Mouse (Mus musculus) intestine, embryonic 14.5 days (tissue): ENCODE measurements around the gene Taf13. TPM values are rescaled to one million over a fixed set of nuclear protein-coding genes. Genes with fewer than 3 reads are reported as not detected.

ENCODE experiments used
- ATAC-seq: fragments of 200-750 bp; cut with Nextera tagmentation; replicated peaks from 2 replicates; pipeline ENCODE4 v1.8.0; 2017; ENCODE audit warnings: low read depth, moderate number of reproducible peaks, moderate TSS enrichment, moderate library complexity; ENCODE audit not compliant: low FRiP score, low TSS enrichment
- DNase-seq: peaks from one replicate; pipeline ENCODE4 v3.0.0-alpha.2; 2018; ENCODE audit warnings: low spot score
- H3K27ac ChIP-seq: fragments of 300-500 bp; sonication (generic); 2 replicates; pipeline ENCODE4 v1.5.1; 2014; ENCODE audit warnings: low read depth, mild to moderate bottlenecking, control low read depth
- H3K27me3 ChIP-seq: fragments of 300-500 bp; sonication (generic); replicated peaks from 2 replicates; pipeline ENCODE4 v1.6.1; 2014; ENCODE audit warnings: low read length, control low read depth; ENCODE audit not compliant: control insufficient read depth, insufficient read depth
- H3K36me3 ChIP-seq: fragments of 300-500 bp; sonication (generic); 2 replicates; pipeline ENCODE4 v1.6.1; 2014; ENCODE audit warnings: low read length, control low read depth; ENCODE audit not compliant: control insufficient read depth, insufficient read depth
- H3K4me1 ChIP-seq: fragments of 300-500 bp; sonication (generic); replicated peaks from 2 replicates; pipeline ENCODE4 v1.6.1; 2014; ENCODE audit warnings: low read length, control low read depth, mixed read lengths; ENCODE audit not compliant: control insufficient read depth, insufficient read depth
- H3K4me2 ChIP-seq: fragments of 300-500 bp; sonication (generic); 2 replicates; pipeline ENCODE4 v1.6.1; 2014; ENCODE audit warnings: low read length
- H3K4me3 ChIP-seq: fragments of 300-500 bp; sonication (generic); 2 replicates; pipeline ENCODE4 v1.5.1; 2014; ENCODE audit warnings: low read depth, low read length, control low read depth, mixed read lengths
- H3K9ac ChIP-seq: fragments of 300-500 bp; sonication (generic); 2 replicates; pipeline ENCODE4 v1.6.1; 2014; ENCODE audit warnings: mild to moderate bottlenecking, low read length
- H3K9me3 ChIP-seq: fragments of 300-500 bp; sonication (generic); 2 replicates; pipeline ENCODE4 v1.6.1; 2016; ENCODE audit warnings: low read length, control low read depth; ENCODE audit not compliant: control insufficient read depth
- WGBS: fragments of 180-500 bp; shearing (Covaris S2); extraction: QIAGEN DNeasy Blood & Tissue Kit; methylation state at CpG from one replicate; pipeline ENCODE4 v1.1.7; 2014; 5-methylcytosine and 5-hydroxymethylcytosine counted together
- microRNA-seq: library from miRNA; unstranded; fragments of <30 nt; microRNA quantifications from one replicate; pipeline ENCODE4, GENCODE M21; 2016
- polyA plus RNA-seq: library from polyadenylated mRNA; unstranded; fragments of >200 nt; fragmentation: Nextera tagmentation; extraction: Ambion mirVana; gene quantifications from 2 replicates; pipeline ENCODE4 v1.2.1, GENCODE M21; 2014

The Taf13 gene
- polyA plus RNA-seq, 1 experiment from 2014 or later = 38.1 TPM

GRCm38 (mm10) chr3:108591530-108592522, 20.3 kb downstream of the Taf13 start:
- H3K36me3 ChIP-seq = no peaks in the 10 kb centered on the region
- H3K9me3 ChIP-seq = no peaks in the 10 kb centered on the region
- 0 out of 2 replicates have a peak, but pooled peaks cover 5% of the 10 kb centered on the region for H3K4me1 ChIP-seq
- peak overlapping the region; percentile 93 for H3K4me2 ChIP-seq
- peak overlapping the region; percentile 47; the same call in 1 of the 2 replicates for H3K27ac ChIP-seq
- peak overlapping the region; percentile 90 for H3K4me3 ChIP-seq
- peak; percentile 89 for ATAC-seq
- no peak for DNase-seq
- H3K9ac ChIP-seq = peak overlapping the region; percentile 66
- H3K27me3 ChIP-seq = no peaks in the 10 kb centered on the region
- WGBS = under 1% methylated on average over 57 of the region's 61 CpGs

- ATAC-seq (no peak), DNase-seq (no peak)
- Histone ChIP-seq H3K4me1 (no peaks in the 10 kb centered on the region), H3K4me3 (no peak overlapping the region), H3K9ac (no peak overlapping the region), H3K27me3 (no peaks in the 10 kb centered on the region), H3K27ac (no peak overlapping the region), H3K36me3 (peaks cover 4% of the 10 kb centered on the region; the same call in 1 of the 2 replicates), H3K9me3 (no peaks in the 10 kb centered on the region), H3K4me2 (no peak overlapping the region)
- 35% methylated on average over 3 of the region's 3 CpGs for WGBS
Measured at GRCm38 (mm10) chr3:108608906-108609305, 37.4 kb downstream of the Taf13 start.

Small RNA genes within 50 kb of the gene (microRNA-seq; reads per million reads assigned to microRNA genes)
- not detected for gene Gm22860

Other genes starting within 250 kb of the Taf13 start
- gene Mybphl, start 206.8 kb upstream of the Taf13 start, polyA plus RNA-seq = not detected in 2 replicates
- 35.1 and 41.4 TPM in 2 replicates for gene Psrc1, start 187.9 kb upstream of the Taf13 start, polyA plus RNA-seq
- gene Celsr2, start 156.1 kb upstream of the Taf13 start, polyA plus RNA-seq = 7.8 and 7.9 TPM in 2 replicates
- 136 and 140 TPM in 2 replicates for gene Sars, start 126.5 kb upstream of the Taf13 start, polyA plus RNA-seq
- not detected in 2 replicates for gene 1700013F07Rik, start 37.5 kb upstream of the Taf13 start, polyA plus RNA-seq
- 1.2 and 9.5 TPM in 2 replicates for gene 5330417C22Rik, start 35.2 kb upstream of the Taf13 start, polyA plus RNA-seq
- 34.9 and 37.9 TPM in 2 replicates for gene Tmem167b, start 9.2 kb upstream of the Taf13 start, polyA plus RNA-seq
- 10.8 and 11.2 TPM in 2 replicates for gene Wdr47, start 19.6 kb downstream of the Taf13 start, polyA plus RNA-seq
- gene Clcc1, start 82.2 kb downstream of the Taf13 start, polyA plus RNA-seq = 70.9 and 72.6 TPM in 2 replicates
- 55.8 and 68.3 TPM in 2 replicates for gene Gpsm2, start 150.6 kb downstream of the Taf13 start, polyA plus RNA-seq
- gene Aknad1, start 168.0 kb downstream of the Taf13 start, polyA plus RNA-seq = 0.20 and 0.63 TPM in 2 replicates